Mouse (Mus musculus): ENCODE measurements around the gene Cysrt1.
A peak's percentile ranks its signal among the peaks of the same experiment; 100 is the strongest.

Cysrt1 gene

DNA sequence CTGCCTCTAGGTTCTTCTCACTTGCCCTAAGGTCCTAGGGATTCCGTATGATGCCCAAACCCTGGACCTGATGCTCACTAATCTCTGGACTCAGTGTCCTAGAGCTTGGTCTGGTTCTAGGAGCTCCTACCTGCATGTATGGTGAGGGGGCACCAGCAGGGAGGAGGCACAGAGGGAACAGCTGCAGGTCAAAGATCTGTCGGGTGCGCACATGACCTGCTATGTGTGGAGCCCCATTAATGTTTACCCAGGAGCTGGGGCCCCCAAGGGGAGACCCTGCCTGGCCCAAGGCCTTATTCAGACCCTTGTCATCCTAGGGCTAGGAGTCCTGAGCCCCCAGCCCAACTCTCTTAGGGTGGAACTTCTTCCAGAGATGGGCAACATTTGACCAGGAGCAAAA is 8.2 kb downstream of the Cysrt1 start, which contains the start of gene Slc34a3:
TSS of gene Slc34a3 (minus strand) at position 315 of the 400 bp plus-strand sequence.
- no peak for DNase-seq

DNA sequence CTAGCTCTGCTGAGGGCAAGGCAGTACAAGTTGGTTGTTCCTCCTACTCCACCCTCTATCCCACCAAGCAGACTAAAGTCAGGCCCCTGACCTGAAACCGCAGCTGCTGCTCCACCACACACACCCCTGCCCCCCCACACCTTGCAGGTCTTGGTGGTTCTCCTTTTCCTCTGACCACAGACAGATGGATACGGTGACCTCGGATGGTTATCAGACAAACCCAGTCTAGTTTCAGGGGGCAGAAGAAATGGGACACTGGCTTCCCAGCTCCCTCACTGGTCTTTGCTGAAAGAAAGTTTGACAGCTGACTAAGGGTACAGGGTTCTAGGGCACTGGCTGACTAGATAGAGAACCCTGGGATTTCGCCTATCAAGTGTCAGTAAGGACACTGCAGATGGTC is 8.8 kb downstream of the Cysrt1 start:
- DNase-seq = no peak

DNA sequence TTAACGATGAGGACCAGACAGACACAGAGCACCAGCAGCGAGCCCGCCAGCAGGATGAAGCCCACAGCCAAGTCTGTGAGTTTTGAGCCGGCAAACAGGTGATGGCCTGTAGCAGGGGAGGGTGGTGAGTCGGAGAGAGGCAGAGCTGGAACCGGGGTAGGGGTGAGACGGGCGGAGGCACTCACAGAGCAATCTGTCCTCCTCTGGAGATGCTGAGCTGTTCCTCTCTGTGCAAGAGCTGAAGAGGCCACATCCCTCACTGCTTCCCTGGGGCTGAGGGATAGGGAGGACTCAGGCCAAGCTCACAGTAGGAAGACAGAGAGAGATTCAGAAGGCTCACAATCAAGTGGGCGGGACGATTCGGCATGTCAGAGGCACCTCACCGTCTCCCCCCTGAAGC is 11.2 kb downstream of the Cysrt1 start:
- DNase-seq = no peak

DNA sequence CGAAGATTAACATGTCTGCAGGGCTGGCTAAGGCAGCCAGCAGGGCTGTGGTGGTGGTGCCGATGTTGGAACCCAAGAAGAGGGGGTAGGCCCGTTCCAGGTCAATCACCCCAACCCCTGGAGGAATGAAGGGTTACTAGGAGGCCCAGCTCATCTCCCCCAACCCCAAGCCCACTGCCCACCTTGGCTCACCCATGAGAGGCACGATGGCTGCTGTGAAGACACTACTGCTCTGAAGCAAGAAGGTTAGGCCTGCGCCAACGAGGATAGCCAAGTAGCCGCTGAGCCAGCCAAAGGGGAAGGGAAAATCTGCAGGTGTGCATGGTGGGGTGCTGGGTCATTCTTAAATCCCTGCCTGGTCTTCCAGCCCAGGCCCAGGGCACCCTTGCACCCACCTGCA is 11.7 kb downstream of the Cysrt1 start:
- DNase-seq = no peak

DNA sequence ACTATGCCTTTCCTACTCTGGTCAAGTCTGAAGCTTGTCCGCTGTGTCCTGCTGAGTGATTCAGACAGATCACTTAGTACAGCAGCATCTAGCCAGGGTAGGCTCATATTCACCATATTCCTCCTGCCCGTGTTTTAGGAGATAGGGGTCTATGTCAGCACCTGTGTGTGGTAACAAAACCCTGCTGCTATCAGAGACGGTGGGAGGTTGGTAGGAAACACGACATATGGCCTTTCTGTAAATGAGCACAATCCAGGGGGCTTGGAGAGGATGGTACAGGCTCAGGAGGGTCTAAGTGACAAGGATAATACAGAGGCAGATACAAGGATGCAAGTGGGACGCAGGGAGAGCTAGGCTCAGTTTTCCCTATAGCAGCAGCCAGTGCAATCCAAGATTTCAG is 12.7 kb downstream of the Cysrt1 start:
- DNase-seq = no peak

DNA sequence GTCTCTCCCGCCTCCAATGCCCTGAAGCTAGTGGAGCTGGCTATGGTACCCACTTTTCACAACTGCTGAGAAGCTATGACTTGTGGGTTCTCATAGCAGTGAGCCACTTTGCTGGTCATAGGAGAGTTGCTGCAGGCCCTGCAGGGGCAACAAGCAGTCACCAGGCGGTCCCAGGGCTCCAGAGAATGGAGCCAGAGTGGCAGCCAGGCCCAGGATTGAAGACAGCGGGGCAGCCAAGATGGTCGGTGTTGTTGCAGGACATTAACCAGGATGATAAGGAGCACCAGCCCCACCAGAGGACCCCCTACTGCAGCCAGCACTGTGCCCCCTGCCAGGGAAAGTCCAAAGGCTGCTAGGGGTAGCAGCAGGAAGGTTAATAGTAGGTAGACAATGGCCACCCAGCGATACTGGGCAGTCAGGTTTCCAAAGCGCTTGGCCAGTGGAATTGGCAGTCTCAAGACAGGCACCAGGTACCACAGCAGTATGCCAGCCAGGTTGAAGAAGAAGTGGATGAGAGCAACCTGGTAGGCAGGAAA is 13.2 kb downstream of the Cysrt1 start:
- no peak for DNase-seq

DNA sequence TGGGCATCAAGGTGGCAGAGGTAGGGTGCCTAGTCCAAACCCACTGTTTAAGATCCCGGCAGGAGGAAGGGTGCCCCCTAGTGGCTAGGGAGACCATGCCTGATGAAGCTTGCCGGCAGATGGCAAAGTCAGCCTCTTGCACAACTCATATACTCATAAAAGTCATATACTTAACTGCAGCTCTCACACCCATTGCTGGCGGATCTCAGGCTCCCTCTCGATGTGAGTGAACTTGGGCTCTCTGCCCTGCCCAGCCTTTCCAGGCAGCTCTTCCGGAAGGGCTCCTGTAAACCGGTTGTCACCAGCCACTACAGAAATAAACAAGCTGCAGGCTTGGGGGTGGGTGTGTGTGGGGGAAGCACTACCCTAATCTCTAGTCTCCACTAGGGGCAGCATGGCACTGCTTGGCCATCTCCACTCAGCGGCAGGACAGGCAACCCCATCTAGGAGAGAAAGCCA is 13.8 kb downstream of the Cysrt1 start:
- DNase-seq = peak; percentile 93

DNA sequence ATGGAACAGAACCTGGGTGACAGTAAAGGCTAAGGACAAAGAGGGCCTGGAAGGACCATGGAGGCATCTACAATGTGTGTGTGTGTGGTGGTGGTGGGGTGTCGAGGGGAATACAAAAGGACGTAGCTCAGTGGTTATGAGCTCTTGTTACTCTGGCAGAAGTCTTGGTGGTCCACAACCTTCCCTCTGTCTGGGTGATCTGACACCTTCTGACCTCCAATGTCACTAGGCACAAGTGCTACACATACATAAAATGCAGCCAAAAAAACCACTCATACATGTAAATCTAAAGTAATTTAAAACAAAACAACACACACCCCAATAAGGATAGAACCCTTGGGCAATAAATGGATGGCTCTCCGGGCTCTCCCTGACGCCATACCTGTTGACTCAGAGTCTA is 14.8 kb downstream of the Cysrt1 start:
- peak; percentile 51 for DNase-seq

DNA sequence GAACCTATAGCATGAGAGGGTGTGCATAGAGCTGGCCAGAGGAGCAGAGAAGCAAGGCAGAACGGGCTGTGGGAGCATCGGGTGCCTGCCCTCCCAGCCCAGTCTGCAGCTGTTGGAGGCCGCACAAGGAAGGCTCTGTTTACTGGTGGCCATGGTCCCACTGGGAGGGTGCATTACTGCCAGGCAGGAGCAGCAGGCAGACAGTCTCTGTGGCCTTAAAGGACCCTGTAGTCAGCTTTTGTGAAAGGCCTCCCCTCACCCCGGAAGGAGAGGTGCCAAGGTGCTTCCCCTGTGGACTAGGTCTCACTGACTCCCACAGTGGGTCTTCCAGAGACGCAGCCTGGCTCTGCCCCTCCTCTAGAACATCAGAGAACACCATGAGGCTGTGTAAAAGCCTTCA is 15.4 kb downstream of the Cysrt1 start:
- DNase-seq = no peak

DNA sequence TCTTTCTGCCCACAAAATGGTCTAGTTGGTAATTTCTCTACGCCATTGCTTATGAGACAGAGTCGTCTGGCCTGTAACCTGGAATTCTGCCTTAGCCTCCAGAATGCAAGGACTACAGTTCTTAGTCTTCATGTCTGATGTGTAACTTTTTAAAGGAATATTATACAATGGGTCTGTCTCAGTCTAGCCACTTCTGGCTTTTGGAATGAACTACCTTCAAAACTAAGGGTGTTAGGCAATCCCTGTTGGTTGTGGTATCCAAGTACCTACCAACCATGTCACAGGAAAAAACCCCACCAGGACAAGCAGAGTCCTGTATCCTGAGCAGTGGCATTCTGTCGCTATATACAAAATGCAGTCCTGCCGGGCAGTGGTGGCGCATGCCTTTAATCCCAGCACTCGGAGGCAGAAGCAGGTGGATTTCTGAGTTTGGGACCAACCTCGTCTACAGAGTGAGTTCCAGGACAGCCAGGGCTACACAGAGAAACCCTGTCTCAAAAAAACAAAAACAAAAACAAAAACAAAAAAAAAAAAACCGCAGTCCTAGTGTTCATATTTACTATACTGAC is 16.4 kb downstream of the Cysrt1 start:
- peak; percentile 55 for DNase-seq

DNA sequence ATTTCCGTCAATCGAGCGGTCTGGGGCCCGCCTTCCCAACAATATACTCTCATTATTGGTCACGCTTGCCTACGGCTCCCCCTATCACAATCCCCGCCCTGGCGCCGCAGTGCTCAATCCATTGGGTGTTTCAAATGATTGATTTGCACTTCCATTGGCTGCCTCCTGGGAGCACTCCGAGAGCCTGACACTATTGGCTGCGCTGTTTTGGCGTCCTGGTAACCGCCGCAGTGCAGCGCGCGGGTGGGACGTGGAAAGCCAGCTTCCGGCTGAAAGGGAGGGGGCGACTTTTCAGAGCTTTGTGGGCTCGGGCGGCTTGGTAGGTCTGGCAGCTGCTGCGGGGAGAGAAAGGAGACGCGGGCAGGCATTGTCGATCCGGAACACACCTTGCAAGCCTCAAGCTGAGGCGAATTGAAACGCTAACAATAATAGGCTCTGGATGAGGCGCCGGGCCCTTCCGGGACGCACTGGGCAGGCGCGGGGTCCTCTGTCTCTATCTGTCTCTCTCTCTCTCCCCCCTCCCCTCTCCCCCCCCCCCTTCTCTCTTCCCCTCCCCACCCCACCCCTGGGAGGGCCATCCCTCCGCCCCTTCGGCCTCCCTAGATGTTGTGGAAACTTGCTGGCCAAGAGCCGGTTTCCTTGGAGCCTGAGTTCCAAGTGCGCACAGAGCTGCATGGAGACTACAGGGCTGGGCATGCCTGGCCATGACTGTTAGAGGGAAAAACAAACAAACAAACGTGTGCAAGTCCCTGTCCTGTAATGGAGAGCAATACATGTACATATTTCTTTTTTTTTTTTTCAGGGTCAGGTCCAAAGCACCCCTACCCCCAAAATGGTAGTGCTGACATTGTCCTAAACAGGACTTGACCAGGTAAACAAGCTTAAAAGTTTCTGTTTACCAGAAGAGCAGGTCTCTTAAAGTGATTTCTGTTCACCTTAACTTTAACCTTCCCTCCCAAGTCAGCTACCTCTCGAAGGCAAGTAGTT is 17.2 kb downstream of the Cysrt1 start:
- DNase-seq = peak; percentile 100

DNA sequence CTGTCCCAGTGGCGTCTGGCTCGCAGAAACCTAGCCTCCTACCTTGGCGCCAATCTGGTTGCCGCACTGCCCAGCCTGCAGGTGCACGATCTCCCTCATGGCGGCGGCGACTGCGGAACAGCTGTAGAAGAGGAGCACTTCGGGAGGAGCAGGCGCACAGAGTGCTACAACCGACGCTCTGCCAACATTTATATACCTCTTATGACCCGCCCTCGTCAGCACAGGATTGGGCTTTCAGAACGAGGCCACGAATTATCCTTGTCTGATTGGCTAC is 17.8 kb downstream of the Cysrt1 start, which contains the start of gene Tubb4b:
TSS of gene Tubb4b (minus strand) at position 211 of the 274 bp plus-strand sequence.
- no peak for DNase-seq

DNA sequence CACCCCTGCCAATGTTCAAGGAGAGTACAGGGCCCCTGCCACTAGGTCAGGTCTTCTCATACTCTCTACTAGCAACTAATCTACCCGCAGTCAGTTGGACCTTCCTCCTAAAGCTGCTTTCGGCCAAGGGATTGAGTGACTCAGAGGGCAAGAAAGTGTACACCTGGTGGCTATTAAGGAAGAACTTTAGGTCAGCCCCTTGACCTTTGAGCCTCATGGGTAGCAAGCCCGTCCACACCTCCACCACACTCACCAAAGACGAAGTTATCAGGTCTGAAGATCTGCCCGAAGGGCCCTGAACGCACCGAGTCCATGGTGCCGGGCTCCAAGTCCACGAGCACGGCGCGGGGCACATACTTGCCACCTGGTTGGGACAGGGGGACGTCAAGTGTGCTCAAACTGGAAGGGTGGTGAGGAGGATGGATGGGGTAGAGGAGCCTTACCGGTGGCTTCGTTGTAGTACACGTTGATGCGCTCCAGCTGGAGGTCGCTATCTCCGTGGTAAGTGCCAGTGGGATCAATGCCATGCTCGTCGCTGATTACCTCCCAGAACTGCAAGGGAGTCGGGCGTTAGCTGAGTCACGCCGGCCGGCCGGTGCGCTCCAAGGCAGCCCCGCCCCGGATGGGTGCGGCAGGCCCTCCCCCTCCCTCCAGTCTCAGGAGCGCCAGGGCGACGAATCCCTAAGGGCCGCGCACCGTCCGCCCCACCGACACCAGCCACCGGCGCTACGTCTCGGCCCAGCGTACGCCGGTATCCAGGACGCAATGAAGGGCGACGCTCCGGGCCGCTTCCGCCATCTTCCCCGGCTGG is 18.4 kb downstream of the Cysrt1 start:
- DNase-seq = peak; percentile 79

DNA sequence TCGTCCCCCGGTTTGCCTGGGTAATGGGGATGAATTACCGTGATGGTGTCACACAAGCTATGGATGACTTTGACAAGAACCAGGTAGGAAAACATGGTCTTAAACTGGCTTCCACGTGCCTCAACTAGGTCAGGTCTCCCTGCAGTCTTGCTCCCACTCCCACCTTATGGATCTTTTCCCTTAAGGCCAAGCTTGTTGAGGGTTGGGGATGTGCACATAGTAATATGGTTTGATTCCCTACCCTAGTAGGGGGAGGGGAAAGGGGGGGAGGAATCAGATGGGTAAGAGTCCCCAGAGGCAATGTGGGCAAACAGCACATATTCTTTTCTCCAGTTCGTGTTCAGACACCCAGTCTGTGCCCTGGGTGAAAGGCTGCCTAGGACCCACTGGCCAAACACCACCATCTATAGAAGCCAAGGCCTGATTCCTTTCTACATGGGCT is 20.9 kb downstream of the Cysrt1 start:
- DNase-seq = no peak

DNA sequence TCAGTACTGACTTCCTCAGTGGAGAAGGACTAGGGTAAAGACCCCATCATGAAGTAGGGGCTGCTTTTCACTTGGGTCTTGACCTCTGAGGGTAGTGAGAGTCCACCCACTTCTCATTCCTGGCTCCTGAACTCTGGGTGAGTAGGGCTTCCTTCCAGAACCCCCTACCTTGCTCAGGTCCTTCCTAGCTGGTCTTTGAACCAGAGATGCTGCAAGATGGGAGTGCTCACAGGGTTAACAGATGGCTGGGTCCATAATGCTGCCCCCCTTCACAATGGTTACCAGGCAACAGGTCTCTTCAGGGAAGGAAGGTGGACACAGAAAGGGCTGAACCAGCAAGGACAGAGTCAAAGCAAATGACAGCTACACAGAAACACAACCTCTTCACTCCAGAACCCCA is 23.8 kb downstream of the Cysrt1 start, which contains the start of gene Fam166a:
TSS of gene Fam166a (plus strand) at position 301 of the 400 bp plus-strand sequence.
- DNase-seq = no peak

DNA sequence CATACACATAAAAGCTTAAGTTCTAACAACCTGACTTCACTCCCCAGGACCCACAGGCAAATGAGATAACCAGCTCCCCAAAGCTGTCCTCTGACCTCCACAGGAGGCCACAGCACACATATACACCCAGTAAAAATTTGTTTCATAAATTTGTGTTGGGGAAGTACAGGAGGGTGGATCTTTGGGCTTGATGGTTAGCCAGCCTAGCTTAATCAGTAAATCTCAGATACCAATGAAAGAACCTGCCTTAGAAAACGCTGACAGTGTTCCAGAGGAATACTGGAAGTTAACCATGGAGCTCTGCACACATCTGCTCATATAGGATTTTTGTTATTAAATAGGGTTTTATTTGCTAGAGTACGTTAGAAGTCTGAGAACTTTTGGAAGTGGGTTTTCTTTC is 24.6 kb downstream of the Cysrt1 start:
- no peak for DNase-seq

DNA sequence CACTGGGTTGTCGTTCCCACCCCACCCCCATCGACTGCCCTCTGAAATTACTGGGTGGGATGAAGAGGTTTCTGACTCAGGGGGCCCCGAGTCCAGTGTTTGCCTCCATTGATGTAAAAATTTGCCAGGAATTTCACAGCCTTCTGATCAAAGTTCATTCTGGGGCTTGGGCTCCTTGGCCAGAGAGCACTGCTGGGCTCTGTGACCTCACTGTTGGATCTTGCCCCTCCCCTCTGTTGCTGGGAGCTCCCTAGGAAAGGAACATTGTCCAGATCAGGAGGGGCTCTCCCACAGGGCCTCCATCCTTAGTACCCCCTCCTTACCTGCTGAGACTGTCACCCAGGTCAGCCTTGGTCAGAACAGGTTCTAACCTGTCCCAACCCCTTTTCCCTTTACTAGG is 27.8 kb downstream of the Cysrt1 start, which contains the start of gene Stpg3:
TSS of gene Stpg3 (minus strand) at position 194 of the 400 bp plus-strand sequence.
- no peak for DNase-seq

DNA sequence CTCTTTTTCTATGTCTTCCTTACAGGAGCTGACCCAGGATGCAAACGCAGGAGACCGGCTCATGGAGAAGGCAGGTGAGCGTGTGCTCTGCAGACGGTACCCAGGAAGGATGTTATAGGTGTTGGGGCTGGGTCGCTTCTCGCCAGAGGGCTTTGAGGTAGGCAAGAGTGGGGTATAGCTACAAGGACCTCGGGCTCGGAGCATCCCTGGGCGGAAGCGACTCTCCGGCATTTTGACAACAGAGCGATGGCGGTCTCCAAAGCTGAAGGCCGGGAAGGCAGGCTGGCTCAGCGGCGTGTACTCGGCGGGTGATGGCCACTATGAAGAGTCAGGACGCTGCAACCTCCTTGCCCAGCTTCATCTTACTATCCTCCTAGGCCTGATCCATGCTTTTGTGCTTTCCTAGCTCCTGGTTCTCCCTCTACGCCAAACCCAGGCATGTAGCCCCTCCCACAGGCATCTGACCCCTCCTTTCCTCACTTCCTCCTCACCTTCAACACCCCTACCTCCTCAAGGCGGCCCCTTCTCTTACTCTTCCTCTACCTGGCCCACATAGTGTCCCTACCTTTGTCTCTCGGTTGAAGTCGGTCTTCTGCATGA is 28.9 kb downstream of the Cysrt1 start:
- no peak for DNase-seq

DNA sequence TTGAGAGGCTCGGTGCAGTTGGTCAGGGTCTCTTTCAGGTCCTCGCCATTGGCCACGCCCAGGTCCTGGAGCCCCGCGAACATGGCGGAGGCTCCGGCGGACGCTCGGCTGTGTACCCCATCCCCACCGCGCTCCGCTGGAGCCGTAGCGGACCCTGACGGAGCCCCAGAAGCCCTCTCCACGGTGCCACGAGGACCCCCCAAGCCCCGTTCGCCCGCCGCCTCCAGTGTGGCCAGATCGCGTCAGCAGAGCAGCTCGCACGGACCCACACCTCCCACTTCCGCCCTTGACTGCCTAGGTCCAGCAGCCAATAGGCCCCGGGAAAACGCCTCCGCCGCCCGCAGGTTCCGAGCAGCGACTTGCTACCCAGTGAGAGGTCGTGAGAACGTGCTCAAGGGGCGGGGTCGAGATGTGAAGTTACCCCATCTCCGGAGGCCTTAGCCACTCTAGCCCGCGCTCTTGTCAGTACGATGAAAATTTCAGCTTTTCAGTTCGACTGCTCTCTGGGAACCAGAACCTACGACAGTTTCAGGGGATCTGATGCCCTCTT is 31.1 kb downstream of the Cysrt1 start, which contains the start of gene Nelfb:
TSS of gene Nelfb (minus strand) at position 369 of the 550 bp plus-strand sequence.
- peak; percentile 87 for DNase-seq

DNA sequence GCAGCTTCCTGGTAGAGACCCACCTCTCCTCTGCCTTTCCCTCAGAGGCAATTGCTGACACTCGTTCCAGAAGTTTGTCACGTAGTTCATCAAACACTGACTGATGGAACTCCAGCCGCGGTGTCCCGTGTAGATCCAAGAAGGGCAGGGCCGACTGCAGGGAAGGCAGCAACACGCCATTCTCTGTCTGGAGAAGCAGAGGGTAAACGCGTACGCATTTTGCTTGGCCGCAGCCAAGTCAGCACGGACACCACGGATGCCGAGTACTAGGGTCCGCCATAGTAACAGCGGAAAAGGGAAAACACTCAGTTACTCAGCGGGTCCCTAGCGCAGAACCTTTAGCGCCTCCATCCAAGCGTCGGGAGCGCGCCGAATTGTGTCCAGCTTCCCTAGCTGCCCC is 31.6 kb downstream of the Cysrt1 start:
- DNase-seq = no peak

DNA sequence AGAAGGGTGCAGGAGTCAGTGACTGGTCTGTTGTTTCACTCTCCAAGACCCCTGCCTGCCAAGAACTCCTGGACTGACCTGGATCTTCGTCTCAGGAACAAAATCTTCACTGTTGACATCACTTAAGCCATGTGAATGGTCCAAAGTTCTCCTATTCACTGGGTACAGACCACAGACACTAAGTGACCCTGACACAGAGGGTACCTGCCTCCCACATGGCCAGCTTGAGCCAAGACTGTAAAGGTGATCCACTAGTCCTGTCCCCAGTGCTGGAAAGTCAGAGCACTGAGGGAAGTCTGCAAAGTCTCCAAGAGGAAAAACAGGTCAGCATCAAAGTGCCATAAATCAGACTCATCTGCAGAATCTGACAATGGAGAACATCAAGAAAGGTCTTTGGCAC is 34.7 kb downstream of the Cysrt1 start:
- DNase-seq = no peak

DNA sequence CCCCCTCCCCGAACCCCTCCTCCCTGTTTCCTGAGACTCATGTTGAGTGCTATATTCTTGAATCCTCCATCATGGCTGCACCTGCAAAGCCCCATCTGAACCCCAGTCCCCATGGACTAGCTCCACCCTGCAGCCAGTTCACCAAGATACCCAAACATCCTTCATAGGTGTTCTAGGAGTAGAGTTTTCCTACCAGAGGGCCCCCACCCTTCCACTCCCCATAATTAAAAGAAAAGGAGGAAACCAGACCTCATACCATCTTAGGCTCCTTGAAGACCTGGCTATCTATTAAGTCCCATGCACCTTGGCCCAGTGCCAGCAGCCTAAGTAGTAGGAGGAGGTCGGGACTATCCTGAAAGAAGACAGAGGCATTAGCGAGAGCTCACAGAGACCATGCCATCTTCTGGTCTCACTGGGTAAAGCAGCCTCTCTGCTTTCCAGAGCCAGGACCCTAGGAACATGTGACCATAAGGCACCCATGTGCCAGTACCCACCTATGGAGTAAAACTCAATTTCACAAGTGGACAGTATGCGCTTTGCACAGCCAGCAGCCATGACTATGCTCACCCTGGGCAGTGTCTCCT is 38.5 kb downstream of the Cysrt1 start:
- no peak for DNase-seq

Data from cerebellum, adult 9-10 months (tissue).